Mouse (Mus musculus): ENCODE data around the gene Fam166b. TPM values are rescaled to one million over a fixed set of nuclear protein-coding genes. Genes with fewer than 3 reads are reported as not detected.

Gene Fam166b
- total RNA-seq, 2 experiments from 2014 or later, result 0.62 TPM; not detected in 1

- intact Hi-C loops (cut with DNase I), result loop anchor here (1.0 to 2.0 kb wide), 2 partner anchors 12 to 24 kb away; no protein-coding TSS in a partner anchor
- DNase-seq, result no peak
These were observed 21.6 kb downstream of the Fam166b start for GRCm38 (mm10) chr4:43407071-43407920.

GRCm38 (mm10) chr4:43406162-43406971 lies 22.6 kb downstream of the Fam166b start:
- DNase-seq, result peak; percentile 89 to 90
- intact Hi-C loops (cut with DNase I), result loop anchor here (2.0 kb wide), 1 partner anchor 24 kb away; no protein-coding TSS in a partner anchor

- intact Hi-C loops (cut with DNase I), result no loop called here
- DNase-seq, result no peak
These were observed 24.2 kb downstream of the Fam166b start for GRCm38 (mm10) chr4:43404697-43405096.

DNA sequence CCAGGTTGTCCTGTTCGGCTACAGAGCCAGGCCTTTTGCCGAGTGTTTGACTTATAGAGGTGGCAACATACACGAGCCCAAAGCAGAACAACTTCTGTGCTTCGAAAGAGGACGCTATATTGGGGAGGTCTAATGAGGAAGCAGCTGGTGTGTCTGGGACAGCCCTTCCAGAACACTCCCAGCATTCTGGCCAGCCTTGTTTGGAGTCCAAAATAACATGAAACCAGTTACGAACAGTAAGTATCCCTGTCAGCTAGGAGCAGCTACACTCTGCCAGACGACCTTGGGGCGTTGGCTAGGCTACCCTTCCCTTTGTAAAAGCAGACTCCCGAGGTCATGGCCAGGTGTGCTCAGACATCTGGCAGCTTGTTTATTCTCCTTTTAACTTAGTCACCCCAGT lies 26.7 kb downstream of the Fam166b start:
- intact Hi-C loops (cut with DNase I), result no loop called here
- peak; percentile 60 to 66 for DNase-seq

DNA sequence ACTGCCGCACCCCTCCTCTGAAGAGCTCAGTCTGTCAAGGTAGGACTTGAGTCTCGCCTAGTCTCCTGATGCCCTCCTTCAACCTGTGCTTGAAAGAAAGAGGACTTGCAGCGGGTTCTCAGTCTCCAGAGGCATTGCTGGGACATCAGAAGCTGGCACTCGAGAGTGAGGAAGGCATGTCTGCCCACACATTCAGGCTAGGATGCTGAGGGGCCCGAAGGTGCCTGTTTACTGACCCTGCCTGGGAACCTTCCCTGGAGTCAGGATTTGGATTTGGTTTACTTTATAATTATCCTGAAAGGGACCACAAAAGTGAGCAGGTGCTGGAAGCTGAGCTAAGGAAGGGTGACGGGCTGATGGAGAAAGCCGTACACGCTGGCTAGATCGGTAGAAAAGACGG lies 27.4 kb downstream of the Fam166b start:
- intact Hi-C loops (cut with DNase I), result no loop called here
- no peak for DNase-seq

GRCm38 (mm10) chr4:43400976-43401375 lies 28.0 kb downstream of the Fam166b start:
- intact Hi-C loops (cut with DNase I), result no loop called here
- peak; percentile 44 to 54 for DNase-seq

- intact Hi-C loops (cut with DNase I), result no loop called here
- peak; percentile 74 to 79 for DNase-seq
These were observed 29.4 kb downstream of the Fam166b start for GRCm38 (mm10) chr4:43399391-43400131.

DNA sequence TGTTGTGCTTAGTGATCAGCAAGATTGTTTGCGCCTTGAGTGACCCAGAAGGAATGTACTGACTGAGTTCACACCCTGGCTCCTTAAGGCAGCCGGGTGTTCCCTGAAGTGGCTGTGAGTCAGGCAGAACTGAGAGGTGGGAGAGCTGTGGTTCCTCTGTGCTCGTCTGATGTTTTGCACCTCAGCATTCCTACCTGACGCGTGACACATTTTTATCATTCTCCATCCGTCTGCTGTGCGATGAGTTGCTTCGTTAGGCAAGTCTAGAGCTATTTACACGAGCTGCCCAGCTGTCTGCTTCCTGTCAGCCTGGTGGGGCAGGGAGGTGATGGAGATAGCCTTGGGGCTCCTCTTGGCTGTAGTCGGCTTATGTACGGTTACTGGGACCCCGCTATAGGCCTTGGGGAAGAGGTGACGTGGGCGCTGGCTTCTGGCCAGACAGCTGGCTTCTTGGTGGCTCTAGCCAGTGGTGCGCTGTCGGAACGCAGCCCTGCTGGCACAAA lies 30.1 kb downstream of the Fam166b start:
- intact Hi-C loops (cut with DNase I), result no loop called here

DNA sequence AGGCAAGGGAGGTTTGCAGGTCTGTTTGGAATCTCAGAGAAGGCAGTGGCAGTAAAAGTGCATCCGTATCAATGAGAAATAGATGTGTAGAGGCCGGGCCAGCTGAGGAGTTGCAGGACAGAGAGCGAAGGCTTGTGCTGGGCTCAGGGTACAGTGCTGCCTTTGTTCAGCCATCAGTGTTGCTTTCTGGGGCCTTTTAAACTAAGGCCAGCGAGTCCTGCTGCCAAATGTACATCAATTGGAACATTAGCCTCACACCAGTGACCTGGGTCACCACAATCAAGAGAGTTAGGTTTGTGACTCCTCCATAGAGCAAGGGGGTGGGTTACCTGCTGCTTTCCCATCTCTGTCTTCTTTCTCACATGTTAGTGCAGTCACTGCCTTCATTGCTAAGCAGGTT lies 30.9 kb downstream of the Fam166b start:
- no peak for DNase-seq
- intact Hi-C loops (cut with DNase I), result no loop called here

More for the DNA sequence above, 30.1 kb downstream of the Fam166b start:
- peak; percentile 75 to 78 for DNase-seq

GRCm38 (mm10) chr4:43396381-43396780 lies 32.6 kb downstream of the Fam166b start:
- intact Hi-C loops (cut with DNase I), result no loop called here
- DNase-seq, result no peak

- DNase-seq, result no peak
- intact Hi-C loops (cut with DNase I), result no loop called here
These were observed 33.1 kb downstream of the Fam166b start for GRCm38 (mm10) chr4:43395836-43396235.

DNA sequence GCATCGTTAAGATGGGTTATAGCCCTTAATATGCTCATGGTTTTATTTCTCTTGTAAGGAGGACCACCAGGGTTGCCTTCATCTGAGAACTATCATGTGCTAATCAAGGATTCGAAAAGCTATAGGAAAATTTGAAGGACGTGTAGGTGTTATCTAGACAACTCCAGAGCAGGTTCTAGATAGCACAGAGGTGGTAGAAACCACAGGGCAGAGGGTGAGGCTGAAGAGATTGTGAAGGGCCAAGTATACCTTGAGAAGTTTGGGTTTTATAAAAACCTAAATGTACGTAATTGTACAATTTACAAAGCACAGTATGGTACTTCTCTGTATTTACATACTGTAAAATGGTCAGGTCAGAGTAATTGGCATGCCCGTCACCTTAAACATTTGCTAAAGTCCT lies 33.8 kb downstream of the Fam166b start:
- DNase-seq, result no peak
- intact Hi-C loops (cut with DNase I), result no loop called here

DNA sequence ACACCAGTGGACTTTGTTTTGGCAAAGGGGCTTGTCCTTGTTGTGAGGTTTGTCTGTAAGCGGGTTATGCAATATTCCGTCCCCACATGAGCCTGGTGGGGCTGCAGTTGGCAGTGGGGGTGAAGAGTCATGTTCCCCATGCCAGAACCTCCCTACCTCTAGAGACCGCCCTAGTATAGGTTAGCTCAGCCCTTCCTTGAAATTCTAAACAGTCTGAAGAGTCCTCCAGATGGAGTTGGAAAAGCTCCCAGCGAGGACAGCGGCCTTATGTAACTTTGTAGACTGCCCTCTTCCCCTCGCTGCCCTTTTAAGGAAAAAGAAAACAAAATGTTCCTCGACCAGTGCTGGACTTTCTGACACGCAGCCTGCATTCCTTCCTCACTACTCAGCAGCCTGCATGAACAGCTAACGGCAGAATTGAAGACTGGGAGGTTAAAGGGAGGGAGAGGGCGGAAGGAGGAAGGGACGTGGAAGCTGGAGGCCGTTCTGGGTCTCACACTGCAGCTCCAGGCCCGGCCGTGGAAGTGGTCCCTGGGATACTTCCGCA lies 34.5 kb downstream of the Fam166b start:
- intact Hi-C loops (cut with DNase I), result loop anchor here (1.0 kb wide), 1 partner anchor 25 kb away; no protein-coding TSS in a partner anchor
- DNase-seq, result peak; percentile 85 to 90

- DNase-seq, result no peak
- intact Hi-C loops (cut with DNase I), result loop anchor here (1.0 kb wide), 1 partner anchor 7 kb away; no protein-coding TSS in a partner anchor
These were observed 37.3 kb downstream of the Fam166b start for GRCm38 (mm10) chr4:43391521-43392050.

GRCm38 (mm10) chr4:43389845-43390440 lies 39.0 kb downstream of the Fam166b start:
- no peak for DNase-seq
- intact Hi-C loops (cut with DNase I), result no loop called here

DNA sequence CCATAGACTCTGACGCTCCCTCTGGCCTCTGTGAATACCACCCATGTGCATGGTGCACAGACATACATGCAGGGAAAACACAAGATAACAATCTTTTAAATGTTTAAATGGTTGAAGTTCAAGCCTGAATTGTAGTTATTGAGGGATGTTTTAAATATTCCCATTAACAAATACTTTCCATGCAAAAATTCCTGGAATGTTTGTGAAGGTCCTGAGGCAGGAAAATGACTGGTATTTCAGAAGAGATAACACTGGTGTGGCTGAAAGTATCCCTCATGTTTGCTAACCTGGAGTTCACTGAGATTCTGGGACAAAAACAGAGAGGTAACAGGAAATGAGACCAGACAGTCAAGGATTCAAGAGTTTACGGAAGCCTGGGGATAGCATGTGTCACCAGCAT lies 39.5 kb downstream of the Fam166b start:
- no peak for DNase-seq
- intact Hi-C loops (cut with DNase I), result no loop called here

GRCm38 (mm10) chr4:43386932-43387331 lies 42.0 kb downstream of the Fam166b start:
- intact Hi-C loops (cut with DNase I), result no loop called here
- no peak for DNase-seq

GRCm38 (mm10) chr4:43384541-43384940 lies 44.4 kb downstream of the Fam166b start:
- intact Hi-C loops (cut with DNase I), result loop anchor here (1.0 kb wide), 1 partner anchor 8 kb away; no protein-coding TSS in a partner anchor
- DNase-seq, result no peak

DNA sequence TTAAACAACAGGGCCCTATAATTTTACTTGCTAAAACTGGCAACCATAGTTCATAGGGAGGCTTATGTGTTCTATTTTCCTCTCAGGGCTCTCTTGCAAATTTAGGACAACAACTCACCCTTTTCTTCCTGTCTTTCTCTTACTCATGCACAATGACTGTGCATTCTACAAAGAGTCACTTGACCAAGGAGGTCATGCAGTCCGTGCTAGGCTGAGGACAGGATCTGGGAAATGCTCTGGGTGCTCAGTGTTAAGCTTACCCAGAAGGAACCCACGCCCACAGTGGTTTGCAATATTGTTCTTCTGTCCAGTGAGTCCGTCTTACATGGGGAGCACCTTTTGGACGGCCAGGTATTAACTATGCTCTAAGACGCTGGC lies 44.9 kb downstream of the Fam166b start:
- intact Hi-C loops (cut with DNase I), result loop anchor here (1.0 kb wide), 1 partner anchor 8 kb away; no protein-coding TSS in a partner anchor
- no peak for DNase-seq
